Mouse (Mus musculus): ENCODE data around the gene Lekr1.

Gene Lekr1

GRCm38 (mm10) chr3:65829943-65830483 is 164.0 kb downstream of the Lekr1 start:
- no peak for DNase-seq (ENCODE audit: extremely low read depth, low read depth)

- DNase-seq (ENCODE audit: extremely low read depth, low read depth), result no peak
Measured at GRCm38 (mm10) chr3:65830801-65831200, 164.8 kb downstream of the Lekr1 start.

GRCm38 (mm10) chr3:65832398-65832797 is 166.4 kb downstream of the Lekr1 start:
- DNase-seq (ENCODE audit: extremely low read depth, low read depth), result no peak

- DNase-seq (ENCODE audit: extremely low read depth, low read depth), result no peak
Measured at GRCm38 (mm10) chr3:65836435-65836834, 170.4 kb downstream of the Lekr1 start.

- DNase-seq (ENCODE audit: extremely low read depth, low read depth), result no peak
Measured at GRCm38 (mm10) chr3:65839664-65840063, 173.6 kb downstream of the Lekr1 start.

- DNase-seq (ENCODE audit: extremely low read depth, low read depth), result no peak
Measured at GRCm38 (mm10) chr3:65841175-65841574, 175.1 kb downstream of the Lekr1 start.

- DNase-seq (ENCODE audit: extremely low read depth, low read depth), result no peak
Measured at GRCm38 (mm10) chr3:65842515-65843184, 176.6 kb downstream of the Lekr1 start.

- no peak for DNase-seq (ENCODE audit: extremely low read depth, low read depth)
Measured at GRCm38 (mm10) chr3:65843185-65843552, 177.1 kb downstream of the Lekr1 start.

GRCm38 (mm10) chr3:65844302-65844701 is 178.3 kb downstream of the Lekr1 start:
- no peak for DNase-seq (ENCODE audit: extremely low read depth, low read depth)

GRCm38 (mm10) chr3:65844851-65845552 is 179.0 kb downstream of the Lekr1 start:
- no peak for DNase-seq (ENCODE audit: extremely low read depth, low read depth)

- DNase-seq (ENCODE audit: extremely low read depth, low read depth), result no peak
Measured at GRCm38 (mm10) chr3:65847158-65847787, 181.2 kb downstream of the Lekr1 start.

- DNase-seq (ENCODE audit: extremely low read depth, low read depth), result no peak
Measured at GRCm38 (mm10) chr3:65853746-65854145, 187.7 kb downstream of the Lekr1 start.

- no peak for DNase-seq (ENCODE audit: extremely low read depth, low read depth)
Measured at GRCm38 (mm10) chr3:65855521-65855920, 189.5 kb downstream of the Lekr1 start.

- DNase-seq (ENCODE audit: extremely low read depth, low read depth), result no peak
Measured at GRCm38 (mm10) chr3:65858118-65858517, 192.1 kb downstream of the Lekr1 start.

GRCm38 (mm10) chr3:65858741-65859348 is 192.8 kb downstream of the Lekr1 start:
- no peak for DNase-seq (ENCODE audit: extremely low read depth, low read depth)

GRCm38 (mm10) chr3:65859750-65860149 is 193.7 kb downstream of the Lekr1 start:
- DNase-seq (ENCODE audit: extremely low read depth, low read depth), result no peak

- DNase-seq (ENCODE audit: extremely low read depth, low read depth), result no peak
Measured at GRCm38 (mm10) chr3:65860903-65861302, 194.9 kb downstream of the Lekr1 start.

- DNase-seq (ENCODE audit: extremely low read depth, low read depth), result no peak
Measured at GRCm38 (mm10) chr3:65861471-65861881, 195.4 kb downstream of the Lekr1 start.

- DNase-seq (ENCODE audit: extremely low read depth, low read depth), result peak; percentile 41
Measured at GRCm38 (mm10) chr3:65863297-65863696, 197.3 kb downstream of the Lekr1 start.

GRCm38 (mm10) chr3:65863762-65864377 is 197.8 kb downstream of the Lekr1 start:
- no peak for DNase-seq (ENCODE audit: extremely low read depth, low read depth)

- DNase-seq (ENCODE audit: extremely low read depth, low read depth), result no peak
Measured at GRCm38 (mm10) chr3:65868931-65869330, 202.9 kb downstream of the Lekr1 start.

All from MEL-GATA-1-ER (cell line).